Mouse (Mus musculus): ENCODE results near the gene Tspo. TPM values are rescaled to one million over a fixed set of nuclear protein-coding genes. Genes with fewer than 3 reads are reported as not detected.

Tspo gene
- polyA plus RNA-seq, 1 experiment from 2014 or later: 112 TPM

- peak overlapping the region; percentile 67 for H3K9ac ChIP-seq (ENCODE audit: low read length)
- peak; percentile 23; the same call in 1 of the 2 replicates for ATAC-seq (ENCODE audit: low read depth)
- no peak overlapping the region for H3K27ac ChIP-seq (ENCODE audit: low read length)
- under 1% methylated on average over 26 of the region's 26 CpGs for WGBS
- no peaks in the 10 kb centered on the region for H3K36me3 ChIP-seq (ENCODE audit: control insufficient read depth, insufficient read depth, low read length)
- peaks cover 29% of the 10 kb centered on the region; the same call in 1 of the 2 replicates for H3K27me3 ChIP-seq (ENCODE audit: control insufficient read depth, insufficient read depth, low read depth, low read length)
- H3K4me2 ChIP-seq (ENCODE audit: low read depth, low read length): peak overlapping the region; percentile 80
- no peaks in the 10 kb centered on the region for H3K9me3 ChIP-seq (ENCODE audit: control insufficient read depth, low read length)
- H3K4me3 ChIP-seq (ENCODE audit: low read length): peak overlapping the region; percentile 59
- peaks cover 19% of the 10 kb centered on the region for H3K4me1 ChIP-seq (replicated peaks; ENCODE audit: control insufficient read depth, insufficient read depth, low read length)
These were observed 36.3 kb upstream of the Tspo start for GRCm38 (mm10) chr15:83527092-83527437.

GRCm38 (mm10) chr15:83527747-83528146 lies 35.6 kb upstream of the Tspo start:
- no peaks in the 10 kb centered on the region for H3K9me3 ChIP-seq (ENCODE audit: control insufficient read depth, low read length)
- peaks cover 29% of the 10 kb centered on the region; the same call in 1 of the 2 replicates for H3K27me3 ChIP-seq (ENCODE audit: control insufficient read depth, insufficient read depth, low read depth, low read length)
- ATAC-seq (ENCODE audit: low read depth): no peak
- H3K4me3 ChIP-seq (ENCODE audit: low read length): peak overlapping the region; percentile 59
- H3K36me3 ChIP-seq (ENCODE audit: control insufficient read depth, insufficient read depth, low read length): no peaks in the 10 kb centered on the region
- WGBS: 75% methylated on average over 2 of the region's 2 CpGs
- H3K9ac ChIP-seq (ENCODE audit: low read length): peak overlapping the region; percentile 67
- no peak overlapping the region for H3K27ac ChIP-seq (ENCODE audit: low read length)
- H3K4me2 ChIP-seq (ENCODE audit: low read depth, low read length): peak overlapping the region; percentile 80
- H3K4me1 ChIP-seq (replicated peaks; ENCODE audit: control insufficient read depth, insufficient read depth, low read length): peaks cover 19% of the 10 kb centered on the region

- no peaks in the 10 kb centered on the region for H3K9me3 ChIP-seq (ENCODE audit: control insufficient read depth, low read length)
- ATAC-seq (ENCODE audit: low read depth): no peak
- no peak overlapping the region for H3K4me3 ChIP-seq (ENCODE audit: low read length)
- peaks cover 19% of the 10 kb centered on the region for H3K4me1 ChIP-seq (replicated peaks; ENCODE audit: control insufficient read depth, insufficient read depth, low read length)
- peak overlapping the region; percentile 93 for H3K27ac ChIP-seq (ENCODE audit: low read length)
- H3K36me3 ChIP-seq (ENCODE audit: control insufficient read depth, insufficient read depth, low read length): no peaks in the 10 kb centered on the region
- H3K9ac ChIP-seq (ENCODE audit: low read length): no peak overlapping the region
- H3K27me3 ChIP-seq (ENCODE audit: control insufficient read depth, insufficient read depth, low read depth, low read length): peaks cover 29% of the 10 kb centered on the region; the same call in 1 of the 2 replicates
- 58% methylated on average over 4 of the region's 4 CpGs for WGBS
- no peak overlapping the region for H3K4me2 ChIP-seq (ENCODE audit: low read depth, low read length)
These were observed 34.5 kb upstream of the Tspo start for GRCm38 (mm10) chr15:83528892-83529291.

GRCm38 (mm10) chr15:83529765-83530164 lies 33.6 kb upstream of the Tspo start:
- Histone ChIP-seq H3K9ac (ENCODE audit: low read length) (peak overlapping the region; percentile 15; the same call in 1 of the 2 replicates), H3K27me3 (ENCODE audit: control insufficient read depth, insufficient read depth, low read depth, low read length) (peaks cover 25% of the 10 kb centered on the region; the same call in 1 of the 2 replicates), H3K36me3 (ENCODE audit: control insufficient read depth, insufficient read depth, low read length) (no peaks in the 10 kb centered on the region), H3K9me3 (ENCODE audit: control insufficient read depth, low read length) (no peaks in the 10 kb centered on the region), H3K4me1 (replicated peaks; ENCODE audit: control insufficient read depth, insufficient read depth, low read length) (peaks cover 19% of the 10 kb centered on the region), H3K4me2 (ENCODE audit: low read depth, low read length) (no peak overlapping the region), H3K4me3 (ENCODE audit: low read length) (no peak overlapping the region), H3K27ac (ENCODE audit: low read length) (peak overlapping the region; percentile 93)
- ATAC-seq (ENCODE audit: low read depth): no peak
- WGBS: 71% methylated on average over 5 of the region's 5 CpGs

- peak overlapping the region; percentile 14; the same call in 1 of the 2 replicates for H3K4me2 ChIP-seq (ENCODE audit: low read depth, low read length)
- H3K27me3 ChIP-seq (ENCODE audit: control insufficient read depth, insufficient read depth, low read depth, low read length): peaks cover 22% of the 10 kb centered on the region; the same call in 1 of the 2 replicates
- no peaks in the 10 kb centered on the region for H3K36me3 ChIP-seq (ENCODE audit: control insufficient read depth, insufficient read depth, low read length)
- WGBS: 49% methylated on average over 9 of the region's 9 CpGs
- H3K4me1 ChIP-seq (replicated peaks; ENCODE audit: control insufficient read depth, insufficient read depth, low read length): peaks cover 23% of the 10 kb centered on the region
- peak; percentile 70 for ATAC-seq (ENCODE audit: low read depth)
- H3K9ac ChIP-seq (ENCODE audit: low read length): peak overlapping the region; percentile 15; the same call in 1 of the 2 replicates
- H3K9me3 ChIP-seq (ENCODE audit: control insufficient read depth, low read length): no peaks in the 10 kb centered on the region
- H3K4me3 ChIP-seq (ENCODE audit: low read length): no peak overlapping the region
- H3K27ac ChIP-seq (ENCODE audit: low read length): peak overlapping the region; percentile 93
These were observed 33.2 kb upstream of the Tspo start for GRCm38 (mm10) chr15:83530233-83530632.

GRCm38 (mm10) chr15:83530688-83531087 lies 32.7 kb upstream of the Tspo start:
- Histone ChIP-seq H3K27me3 (ENCODE audit: control insufficient read depth, insufficient read depth, low read depth, low read length) (peaks cover 18% of the 10 kb centered on the region; the same call in 1 of the 2 replicates), H3K27ac (ENCODE audit: low read length) (peak overlapping the region; percentile 93), H3K4me2 (ENCODE audit: low read depth, low read length) (peak overlapping the region; percentile 14; the same call in 1 of the 2 replicates), H3K9ac (ENCODE audit: low read length) (peak overlapping the region; percentile 15; the same call in 1 of the 2 replicates), H3K4me3 (ENCODE audit: low read length) (no peak overlapping the region), H3K4me1 (replicated peaks; ENCODE audit: control insufficient read depth, insufficient read depth, low read length) (peaks cover 26% of the 10 kb centered on the region), H3K9me3 (ENCODE audit: control insufficient read depth, low read length) (no peaks in the 10 kb centered on the region), H3K36me3 (ENCODE audit: control insufficient read depth, insufficient read depth, low read length) (no peaks in the 10 kb centered on the region)
- 45% methylated on average over 6 of the region's 6 CpGs for WGBS
- no peak; the same call in none of the 2 replicates for ATAC-seq (ENCODE audit: low read depth)

GRCm38 (mm10) chr15:83531961-83532469 lies 31.4 kb upstream of the Tspo start:
- H3K4me2 ChIP-seq (ENCODE audit: low read depth, low read length): no peak overlapping the region
- no peak overlapping the region for H3K9ac ChIP-seq (ENCODE audit: low read length)
- H3K27ac ChIP-seq (ENCODE audit: low read length): no peak overlapping the region
- H3K4me3 ChIP-seq (ENCODE audit: low read length): no peak overlapping the region
- 84% methylated on average over 4 of the region's 5 CpGs for WGBS
- no peaks in the 10 kb centered on the region for H3K36me3 ChIP-seq (ENCODE audit: control insufficient read depth, insufficient read depth, low read length)
- no peak for ATAC-seq (ENCODE audit: low read depth)
- peaks cover 24% of the 10 kb centered on the region for H3K4me1 ChIP-seq (replicated peaks; ENCODE audit: control insufficient read depth, insufficient read depth, low read length)
- H3K27me3 ChIP-seq (ENCODE audit: control insufficient read depth, insufficient read depth, low read depth, low read length): peaks cover 8% of the 10 kb centered on the region; the same call in 1 of the 2 replicates
- H3K9me3 ChIP-seq (ENCODE audit: control insufficient read depth, low read length): no peaks in the 10 kb centered on the region

GRCm38 (mm10) chr15:83532606-83533005 lies 30.8 kb upstream of the Tspo start:
- H3K4me1 ChIP-seq (replicated peaks; ENCODE audit: control insufficient read depth, insufficient read depth, low read length): peaks cover 20% of the 10 kb centered on the region
- no peaks in the 10 kb centered on the region for H3K36me3 ChIP-seq (ENCODE audit: control insufficient read depth, insufficient read depth, low read length)
- peaks cover 3% of the 10 kb centered on the region; the same call in 1 of the 2 replicates for H3K27me3 ChIP-seq (ENCODE audit: control insufficient read depth, insufficient read depth, low read depth, low read length)
- no peak for ATAC-seq (ENCODE audit: low read depth)
- H3K27ac ChIP-seq (ENCODE audit: low read length): no peak overlapping the region
- H3K9me3 ChIP-seq (ENCODE audit: control insufficient read depth, low read length): no peaks in the 10 kb centered on the region
- H3K4me2 ChIP-seq (ENCODE audit: low read depth, low read length): no peak overlapping the region
- no peak overlapping the region for H3K9ac ChIP-seq (ENCODE audit: low read length)
- H3K4me3 ChIP-seq (ENCODE audit: low read length): no peak overlapping the region
- 71% methylated on average over 7 of the region's 7 CpGs for WGBS

- peak; percentile 59 for ATAC-seq (ENCODE audit: low read depth)
- no peaks in the 10 kb centered on the region for H3K9me3 ChIP-seq (ENCODE audit: control insufficient read depth, low read length)
- no peaks in the 10 kb centered on the region for H3K27me3 ChIP-seq (ENCODE audit: control insufficient read depth, insufficient read depth, low read depth, low read length)
- peak overlapping the region; percentile 82 for H3K27ac ChIP-seq (ENCODE audit: low read length)
- WGBS: 48% methylated on average over 17 of the region's 17 CpGs
- H3K9ac ChIP-seq (ENCODE audit: low read length): peak overlapping the region; percentile 22; the same call in 1 of the 2 replicates
- H3K4me1 ChIP-seq (replicated peaks; ENCODE audit: control insufficient read depth, insufficient read depth, low read length): peaks cover 15% of the 10 kb centered on the region
- H3K4me3 ChIP-seq (ENCODE audit: low read length): no peak overlapping the region
- no peaks in the 10 kb centered on the region for H3K36me3 ChIP-seq (ENCODE audit: control insufficient read depth, insufficient read depth, low read length)
- no peak overlapping the region for H3K4me2 ChIP-seq (ENCODE audit: low read depth, low read length)
These were observed 28.2 kb upstream of the Tspo start for GRCm38 (mm10) chr15:83534960-83535889.
